Mouse (Mus musculus) midbrain, embryonic 11.5 days (tissue): Measurements from ENCODE around the gene Dcps. TPM values are rescaled to one million over a fixed set of nuclear protein-coding genes. Genes with fewer than 3 reads are reported as not detected.

Experiments
- ATAC-seq: fragments of 200-750 bp; cut with Nextera tagmentation; 2 replicates; pipeline ENCODE4 v1.8.0; 2017; ENCODE audit warnings: moderate TSS enrichment, moderate library complexity; ENCODE audit not compliant: low FRiP score
- DNase-seq: peaks from one replicate; pipeline ENCODE4 v3.0.0; 2015; ENCODE audit warnings: low spot score; ENCODE audit errors: missing footprints
- H3K27ac ChIP-seq: fragments of 300-500 bp; sonication (generic); 2 replicates; pipeline ENCODE4 v1.5.1; 2014; ENCODE audit warnings: low read depth, low read length
- H3K27me3 ChIP-seq: fragments of 300-500 bp; sonication (generic); 2 replicates; pipeline ENCODE4 v1.6.1; 2014; ENCODE audit warnings: mild to moderate bottlenecking, low read length, moderate library complexity, mixed read lengths; ENCODE audit not compliant: control insufficient read depth, insufficient read depth
- H3K36me3 ChIP-seq: fragments of 300-500 bp; sonication (generic); 2 replicates; pipeline ENCODE4 v1.6.1; 2014; ENCODE audit warnings: mild to moderate bottlenecking, low read length, moderate library complexity, mixed read lengths; ENCODE audit not compliant: control insufficient read depth, insufficient read depth
- H3K4me1 ChIP-seq: fragments of 300-500 bp; sonication (generic); 2 replicates; pipeline ENCODE4 v1.6.1; 2014; ENCODE audit warnings: low read length; ENCODE audit not compliant: control insufficient read depth, insufficient read depth
- H3K4me2 ChIP-seq: fragments of 300-500 bp; sonication (generic); 2 replicates; pipeline ENCODE4 v1.6.1; 2014; ENCODE audit warnings: mild to moderate bottlenecking, moderate library complexity
- H3K4me3 ChIP-seq: fragments of 300-500 bp; sonication (generic); 2 replicates; pipeline ENCODE4 v1.5.1; 2014; ENCODE audit warnings: low read depth, low read length
- H3K9ac ChIP-seq: fragments of 300-500 bp; sonication (generic); 2 replicates; pipeline ENCODE4 v1.6.1; 2014; ENCODE audit warnings: low read length
- H3K9me3 ChIP-seq: fragments of 300-500 bp; sonication (generic); 2 replicates; pipeline ENCODE4 v1.6.1; 2016; ENCODE audit warnings: low read length; ENCODE audit not compliant: control insufficient read depth
- WGBS: fragments of 180-500 bp; shearing (Covaris S2); extraction: QIAGEN DNeasy Blood & Tissue Kit; methylation state at CpG from one replicate; pipeline ENCODE4 v1.1.7; 2014; 5-methylcytosine and 5-hydroxymethylcytosine counted together
- polyA plus RNA-seq: library from polyadenylated mRNA; unstranded; fragments of >200 nt; fragmentation: Nextera tagmentation; extraction: Ambion mirVana; gene quantifications from 2 replicates; pipeline ENCODE4 v1.2.1, GENCODE M21; 2014

Gene Dcps
- polyA plus RNA-seq, 1 experiment from 2014 or later = 98.0 TPM

DNA sequence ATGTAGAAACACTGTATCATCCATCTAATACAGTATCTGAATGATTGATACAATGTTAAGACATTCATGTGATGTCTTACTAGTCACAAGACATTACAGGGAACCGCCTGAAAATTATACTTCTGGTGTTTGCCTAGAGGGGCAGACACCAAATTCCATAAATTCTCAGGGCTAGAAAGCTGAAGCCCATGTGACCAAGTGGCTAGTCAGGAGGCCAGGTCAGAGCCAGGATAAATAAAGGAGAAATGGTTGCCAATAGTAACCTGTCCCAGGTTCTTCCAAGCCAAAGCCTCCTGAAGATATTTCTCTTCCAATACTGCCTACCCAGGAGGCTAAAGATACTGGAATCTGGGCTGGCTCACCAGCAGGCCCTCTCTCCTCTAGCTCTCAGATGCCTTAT, 80.1 kb downstream of the Dcps start:
- Histone ChIP-seq H3K4me1 (no peaks in the 10 kb centered on the region), H3K9me3 (no peaks in the 10 kb centered on the region), H3K9ac (no peak overlapping the region), H3K4me3 (no peak overlapping the region), H3K27me3 (no peaks in the 10 kb centered on the region), H3K4me2 (no peak overlapping the region), H3K36me3 (no peaks in the 10 kb centered on the region), H3K27ac (no peak overlapping the region)
- DNase-seq (no peak), ATAC-seq (no peak)
- WGBS = 71% methylated on average over 1 of the region's 1 CpGs

GRCm38 (mm10) chr9:35093350-35093749, 82.5 kb downstream of the Dcps start:
- 90% methylated on average over 3 of the region's 3 CpGs for WGBS
- H3K4me2 ChIP-seq = no peak overlapping the region
- no peak overlapping the region for H3K4me3 ChIP-seq
- H3K36me3 ChIP-seq = no peaks in the 10 kb centered on the region
- DNase-seq (no peak), ATAC-seq (no peak)
- H3K9me3 ChIP-seq = no peaks in the 10 kb centered on the region
- no peak overlapping the region for H3K27ac ChIP-seq
- no peaks in the 10 kb centered on the region for H3K27me3 ChIP-seq
- no peaks in the 10 kb centered on the region for H3K4me1 ChIP-seq
- no peak overlapping the region for H3K9ac ChIP-seq

GRCm38 (mm10) chr9:35092904-35093303, 83.0 kb downstream of the Dcps start:
- ATAC-seq = no peak
- WGBS = 86% methylated on average over 2 of the region's 2 CpGs
- H3K27me3 ChIP-seq = no peaks in the 10 kb centered on the region

More at GRCm38 (mm10) chr9:35092904-35093303, 83.0 kb downstream of the Dcps start:
- DNase-seq = no peak
- Histone ChIP-seq H3K36me3 (no peaks in the 10 kb centered on the region), H3K9ac (no peak overlapping the region), H3K4me1 (no peaks in the 10 kb centered on the region), H3K4me2 (no peak overlapping the region), H3K27ac (no peak overlapping the region), H3K9me3 (no peaks in the 10 kb centered on the region), H3K4me3 (no peak overlapping the region)

Other genes with a start within 250 kb of the Dcps start
- gene St3gal4, start 56.8 kb downstream of the Dcps start, polyA plus RNA-seq = 10.7 and 11.0 TPM in 2 replicates
- 95.7 and 96.9 TPM in 2 replicates for gene Srpr, start 24.1 kb upstream of the Dcps start, polyA plus RNA-seq
- gene Tirap, start 24.2 kb upstream of the Dcps start, polyA plus RNA-seq = 14.1 and 14.6 TPM in 2 replicates
- gene Foxred1, start 35.0 kb upstream of the Dcps start, polyA plus RNA-seq = 29.9 and 31.5 TPM in 2 replicates
- 82.0 and 82.2 TPM in 2 replicates for gene Fam118b, start 91.7 kb upstream of the Dcps start, polyA plus RNA-seq
- 29.6 and 29.8 TPM in 2 replicates for gene Rpusd4, start 91.8 kb upstream of the Dcps start, polyA plus RNA-seq
- 8.8 and 10.1 TPM in 2 replicates for gene Cdon, start 245.1 kb upstream of the Dcps start, polyA plus RNA-seq